Mouse (Mus musculus) left cerebral cortex, adult 2 months (tissue): ENCODE results near the gene Fbxo31. TPM values are rescaled to one million over a fixed set of nuclear protein-coding genes. Genes with fewer than 3 reads are reported as not detected.

ENCODE experiments used
- DNase-seq, 2 experiments: peaks; one replicate each; pipeline ENCODE4 v3.0.0; 2021 to 2022; ENCODE audit warnings: low spot score in 2 of 2, mixed read lengths in 1 of 2; ENCODE audit errors: extremely low spot score in 1 of 2
- H3K27ac ChIP-seq: fragments of 200-600 bp; 2 replicates; pipeline ENCODE4 v1.8.1; 2022
- H3K4me3 ChIP-seq: fragments of 200-600 bp; 2 replicates; pipeline ENCODE4 v1.8.1; 2022
- CTCF ChIP-seq: fragments of 200-600 bp; IDR thresholded peaks from 2 replicates; pipeline ENCODE4 v1.8.1; 2022; ENCODE audit warnings: antibody characterized with exemption, mild to moderate bottlenecking, moderate library complexity
- intact Hi-C: fragments of 180-260 bp; cut with DNase I; formaldehyde crosslinking; loops from one replicate; pipeline ENCODE4 v1.15.1; 2025
- long read RNA-seq, 2 experiments: library from polyadenylated mRNA; stranded (forward); transcript quantifications; one replicate each; pipeline ENCODE4 v2.0.0; 2021; ENCODE audit warnings: borderline mapping rate in 2 of 2
- total RNA-seq, 2 experiments: library from RNA; stranded (reverse); gene quantifications; 2 replicates each; pipeline ENCODE4 v1.2.3; 2021

The Fbxo31 gene
- 100 to 1,000 TPM in 1 of 2 experiments, 10 to 100 TPM in 1; 97.8 to 104 TPM for total RNA-seq
- long read RNA-seq, experiment 1, full-length matches to known transcripts, result 241 of 302 reads
- long read RNA-seq, experiment 1, partial matches to known transcripts, result 14 of 302 reads
- long read RNA-seq, experiment 1, other reads (novel, unspliced or antisense), result 47 of 302 reads
- long read RNA-seq, experiment 2, full-length matches to known transcripts, result 212 of 271 reads
- long read RNA-seq, experiment 2, partial matches to known transcripts, result 9 of 271 reads
- long read RNA-seq, experiment 2, other reads (novel, unspliced or antisense), result 50 of 271 reads

- Histone ChIP-seq H3K4me3 (peak within 1 kb of the TSS; percentile 61), H3K27ac (peak within 1 kb of the TSS; percentile 80)
- peak; percentile 92 to 93 for DNase-seq
- intact Hi-C loops, result loop anchor here (2.0 kb wide), 1 partner anchor 32 kb away; no protein-coding TSS in a partner anchor
- no peak for TF ChIP-seq CTCF
Measured at GRCm38 (mm10) chr8:121578676-121579451, at the start of gene Fbxo31. Gene Fbxo31 (minus strand): TSS chr8:121578806.

DNA sequence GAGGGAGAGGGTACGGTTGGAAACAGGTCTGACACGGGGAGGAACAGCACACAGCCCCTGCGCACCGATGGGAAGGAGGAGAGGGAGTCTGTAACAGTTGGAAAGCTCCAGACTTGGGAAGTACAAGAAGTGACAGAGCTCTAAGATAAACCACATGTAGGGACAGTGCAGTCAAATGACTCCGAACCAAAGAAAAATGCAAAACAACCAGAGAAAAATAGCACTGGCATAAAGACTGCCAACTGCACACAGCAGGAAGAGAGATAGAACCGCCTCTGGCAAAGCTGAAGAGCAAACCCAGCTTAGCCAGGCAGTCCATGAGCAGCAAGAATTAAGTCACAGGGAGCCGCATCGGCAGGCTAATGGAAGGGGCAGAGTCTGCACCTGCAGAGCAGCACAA lies 44.4 kb upstream of the Fbxo31 start:
- no peak for TF ChIP-seq CTCF
- intact Hi-C loops, result no loop called here
- Histone ChIP-seq H3K4me3 (no peak overlapping the region), H3K27ac (peak overlapping the region; percentile 62)
- no peak for DNase-seq

- intact Hi-C loops, result no loop called here
- Histone ChIP-seq H3K4me3 (no peak overlapping the region), H3K27ac (no peak overlapping the region)
- DNase-seq, result no peak
- peak; percentile 32 for TF ChIP-seq CTCF
Measured at GRCm38 (mm10) chr8:121621879-121622278, 43.3 kb upstream of the Fbxo31 start.

GRCm38 (mm10) chr8:121620801-121621516 lies 42.4 kb upstream of the Fbxo31 start:
- TF ChIP-seq CTCF, result no peak
- intact Hi-C loops, result no loop called here
- no peak for DNase-seq
- no peak overlapping the region for H3K4me3 ChIP-seq
- H3K27ac ChIP-seq, result peak overlapping the region; percentile 40; the same call in 1 of the 2 replicates

- Histone ChIP-seq H3K4me3 (no peak overlapping the region), H3K27ac (peak overlapping the region; percentile 22)
- DNase-seq, result no peak
- intact Hi-C loops, result loop anchor here (5.0 kb wide), 1 partner anchor 147 kb away; no protein-coding TSS in a partner anchor
- TF ChIP-seq CTCF, result no peak
Measured at GRCm38 (mm10) chr8:121619401-121619995, 40.9 kb upstream of the Fbxo31 start.

- no peak overlapping the region for H3K4me3 ChIP-seq
- no peak for DNase-seq
- intact Hi-C loops, result no loop called here
- no peak for TF ChIP-seq CTCF
- H3K27ac ChIP-seq, result no peak overlapping the region
Measured at GRCm38 (mm10) chr8:121613419-121613818, 34.8 kb upstream of the Fbxo31 start.

GRCm38 (mm10) chr8:121609916-121610315 lies 31.3 kb upstream of the Fbxo31 start:
- TF ChIP-seq CTCF, result no peak
- intact Hi-C loops, result loop anchor here (2.0 kb wide), 1 partner anchor 75 kb away; no protein-coding TSS in a partner anchor
- no peak for DNase-seq
- H3K4me3 ChIP-seq, result no peak overlapping the region
- no peak overlapping the region; the same call in 1 of the 2 replicates for H3K27ac ChIP-seq

- DNase-seq, result no peak
- intact Hi-C loops, result loop anchor here (2.0 kb wide), 1 partner anchor 76 kb away; no protein-coding TSS in a partner anchor
- Histone ChIP-seq H3K4me3 (no peak overlapping the region), H3K27ac (no peak overlapping the region; the same call in 1 of the 2 replicates)
- no peak for TF ChIP-seq CTCF
Measured at GRCm38 (mm10) chr8:121609251-121609650, 30.6 kb upstream of the Fbxo31 start.

- TF ChIP-seq CTCF, result peak; percentile 54
- no peak for DNase-seq
- Histone ChIP-seq H3K27ac (no peak overlapping the region), H3K4me3 (no peak overlapping the region)
- intact Hi-C loops, result loop anchor here (2.0 kb wide), 1 partner anchor 77 kb away; no protein-coding TSS in a partner anchor
Measured at GRCm38 (mm10) chr8:121607661-121608060, 29.1 kb upstream of the Fbxo31 start.

DNA sequence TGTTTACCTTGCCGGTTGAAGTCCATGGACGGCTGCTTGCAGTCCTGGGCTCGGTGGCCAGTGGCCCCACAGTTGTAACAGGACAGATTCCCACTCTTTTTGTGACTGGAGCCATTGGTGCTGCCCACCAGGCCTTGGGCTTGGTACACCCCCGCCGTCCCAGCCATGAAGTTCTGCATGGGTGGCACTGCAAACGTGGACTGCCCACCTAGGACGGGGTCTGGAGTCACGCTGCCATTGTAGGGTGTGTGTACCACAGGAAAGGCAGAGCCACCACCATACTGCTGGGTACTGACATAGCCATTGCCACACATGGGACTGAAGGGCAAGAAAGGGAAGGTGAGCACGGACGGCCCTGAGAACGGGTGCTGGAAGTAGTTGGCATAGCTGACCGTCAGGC lies 25.2 kb upstream of the Fbxo31 start:
- H3K27ac ChIP-seq, result no peak overlapping the region
- DNase-seq, result no peak
- no peak for TF ChIP-seq CTCF
- intact Hi-C loops, result loop anchor here (5.0 kb wide), 2 partner anchors 44 to 228 kb away; no protein-coding TSS in a partner anchor
- H3K4me3 ChIP-seq, result no peak overlapping the region

- peak; percentile 92 for TF ChIP-seq CTCF
- DNase-seq, result peak; percentile 74 to 75
- no peak overlapping the region for H3K27ac ChIP-seq
- H3K4me3 ChIP-seq, result no peak overlapping the region
- intact Hi-C loops, result loop anchor here (5.0 kb wide), 2 partner anchors 44 to 229 kb away; no protein-coding TSS in a partner anchor
Measured at GRCm38 (mm10) chr8:121602860-121603259, 24.3 kb upstream of the Fbxo31 start.
